Mouse (Mus musculus): ENCODE data around the gene Hectd1. TPM values are rescaled to one million over a fixed set of nuclear protein-coding genes. Genes with fewer than 3 reads are reported as not detected.

Gene Hectd1
- total RNA-seq (2021), result 10 to 100 TPM; 81.7 to 85.4 TPM
- long read RNA-seq, experiment 1, full-length matches to known transcripts, result 3 of 13 reads
- long read RNA-seq, experiment 1, partial matches to known transcripts, result 6 of 13 reads
- long read RNA-seq, experiment 1, other reads (novel, unspliced or antisense), result 4 of 13 reads
- long read RNA-seq, experiment 2, full-length matches to known transcripts, result 2 of 19 reads
- long read RNA-seq, experiment 2, partial matches to known transcripts, result 11 of 19 reads
- long read RNA-seq, experiment 2, other reads (novel, unspliced or antisense), result 6 of 19 reads

DNA sequence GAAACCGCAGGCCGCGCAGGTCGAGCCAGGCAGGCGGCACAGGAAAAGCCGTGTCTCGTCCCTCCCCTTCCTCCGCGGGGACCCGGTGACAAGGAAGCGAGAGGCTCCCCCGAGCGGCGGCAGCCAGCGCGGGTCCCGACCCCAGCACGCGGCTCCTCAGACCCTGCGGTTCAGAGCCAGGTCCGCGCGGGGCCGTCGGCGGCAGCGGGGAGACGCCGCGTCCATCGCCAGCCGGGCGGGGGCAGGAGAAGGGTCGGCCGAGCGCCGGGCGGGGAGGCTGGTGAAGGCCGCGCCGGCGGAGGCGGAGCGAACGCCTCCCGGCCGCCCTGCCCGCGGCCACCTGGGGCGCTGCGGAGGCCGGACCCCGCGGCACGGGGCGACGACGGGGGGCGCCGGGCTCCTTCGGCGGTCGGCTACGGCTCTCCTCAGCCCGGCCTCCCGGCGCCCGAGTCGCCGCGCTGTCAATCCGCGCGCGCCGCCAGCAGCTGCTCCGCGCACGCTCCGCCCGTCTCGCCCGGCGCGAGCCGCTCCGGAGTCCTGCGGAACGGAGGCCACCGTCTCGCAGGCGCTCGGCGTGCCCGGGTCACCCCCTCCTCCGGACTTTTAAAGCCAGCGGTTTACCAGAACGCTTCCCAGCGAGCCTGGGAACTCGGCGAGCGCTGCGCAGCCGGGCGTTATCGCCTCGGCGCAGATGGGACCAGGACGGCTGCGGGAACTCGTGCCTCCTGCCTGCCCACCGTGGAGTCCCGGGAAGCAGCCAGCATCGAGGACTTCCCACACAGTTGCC, at the start of gene Hectd1:
Gene Hectd1, minus strand, starts transcription at position 247 of the 787 bp plus-strand sequence.
- peak; percentile 86 to 88 for DNase-seq (ENCODE audit: low spot score in 2 of 2)

DNA sequence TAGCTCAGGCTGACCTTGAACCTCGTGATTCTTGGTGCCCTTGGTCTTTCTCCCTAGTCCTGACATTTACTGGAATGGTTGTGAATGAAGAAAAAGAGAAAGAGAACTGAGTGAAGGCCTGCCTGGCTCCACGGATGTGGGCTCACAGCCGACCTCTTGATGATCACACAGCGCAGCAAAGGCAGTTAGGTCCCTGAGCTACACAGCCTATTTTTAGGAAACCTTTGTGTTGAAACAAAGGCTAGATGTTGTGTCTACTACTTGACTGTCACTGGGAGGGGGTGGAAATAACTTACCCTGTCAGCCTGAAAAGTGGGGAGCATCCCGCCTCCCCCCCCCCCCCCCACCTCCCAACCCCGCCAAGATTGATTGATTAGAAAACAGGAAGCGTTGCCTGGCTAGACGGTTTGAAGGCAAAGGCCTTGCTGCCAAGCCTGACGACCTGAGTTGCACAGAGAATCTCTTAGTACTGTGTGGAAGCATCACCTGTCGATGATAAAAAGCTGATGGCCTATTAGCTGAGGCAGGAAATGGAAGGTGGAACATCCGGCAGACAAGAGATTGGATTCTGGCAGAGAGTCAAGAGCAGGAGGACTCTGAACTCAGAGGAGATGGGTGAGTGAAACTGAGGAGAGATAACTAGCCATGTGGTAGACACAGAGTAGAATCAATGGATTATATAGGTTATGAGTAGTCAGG, 42.3 kb upstream of the Hectd1 start:
- DNase-seq (ENCODE audit: low spot score in 2 of 2), result no peak

DNA sequence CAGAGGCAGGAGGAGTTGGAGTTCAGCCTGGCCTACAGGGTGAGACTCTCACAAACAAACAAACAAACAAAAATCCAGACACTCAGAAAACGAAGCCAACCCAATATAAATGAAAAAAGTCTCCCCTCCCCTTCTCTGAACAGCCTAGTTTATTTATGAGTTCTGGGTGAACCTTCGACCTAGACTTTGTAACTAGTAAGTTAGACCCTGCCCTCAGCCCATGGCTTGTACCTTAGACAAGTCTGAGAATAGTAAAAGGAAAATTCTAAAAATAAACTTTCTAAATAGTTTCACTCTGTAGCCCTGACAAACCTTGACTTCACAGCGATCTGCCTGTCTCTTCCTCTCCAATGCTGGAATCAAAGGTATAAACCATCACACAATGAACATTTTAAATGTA, 40.2 kb upstream of the Hectd1 start:
- no peak for DNase-seq (ENCODE audit: low spot score in 2 of 2)

DNA sequence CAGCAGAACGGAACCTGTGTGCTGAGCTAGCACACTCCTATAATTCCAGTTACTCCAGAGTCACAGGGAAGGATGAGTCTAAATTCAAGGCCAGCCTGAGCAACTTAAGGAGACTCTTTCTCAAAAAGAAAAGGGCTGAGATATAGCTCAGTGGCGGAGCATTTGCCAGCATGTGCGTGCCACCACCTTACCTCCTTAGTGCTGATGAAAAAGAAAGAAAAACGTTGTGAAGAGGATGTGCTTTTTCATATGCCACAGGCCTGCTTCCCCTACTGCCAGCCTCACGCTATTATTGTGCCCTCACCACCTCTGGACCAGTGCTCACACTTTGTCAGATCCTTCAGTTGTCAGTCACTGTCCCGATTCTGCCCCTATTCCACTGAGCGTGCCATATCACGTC, 37.7 kb upstream of the Hectd1 start:
- DNase-seq (ENCODE audit: low spot score in 2 of 2), result no peak

DNA sequence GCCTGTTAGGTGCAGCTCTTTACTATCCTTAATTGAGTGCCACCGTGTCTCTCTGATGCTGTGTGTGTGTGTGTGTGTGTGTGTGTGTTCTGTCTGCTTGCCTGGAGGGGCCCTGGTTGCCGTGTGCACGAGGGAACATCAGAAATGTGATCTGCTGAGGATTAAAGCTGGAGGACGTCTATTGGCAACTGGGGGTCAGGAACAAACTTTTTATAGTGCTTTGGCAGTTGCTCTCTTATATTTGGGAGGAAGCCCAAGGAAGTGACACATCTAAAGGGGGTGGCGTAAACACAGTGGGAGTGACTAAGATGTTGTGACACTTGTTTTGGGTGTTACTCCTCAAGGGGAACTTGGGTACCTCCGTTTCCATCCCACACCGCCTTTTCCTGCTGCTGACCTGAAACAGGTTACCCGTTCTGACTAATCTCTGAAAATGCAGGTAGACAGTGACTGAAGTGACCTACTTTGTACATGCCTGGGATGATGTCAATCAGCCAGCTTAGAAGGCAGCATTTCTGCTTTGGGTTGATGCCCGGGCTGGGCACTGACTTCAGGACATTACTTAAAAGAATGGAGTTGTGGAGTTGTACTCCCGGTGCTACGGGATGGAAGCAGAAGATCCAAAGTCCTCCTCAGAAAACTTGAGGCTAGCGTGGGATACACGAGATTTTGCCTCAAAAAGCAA, 37.0 kb upstream of the Hectd1 start:
- DNase-seq (ENCODE audit: low spot score in 2 of 2), result no peak

DNA sequence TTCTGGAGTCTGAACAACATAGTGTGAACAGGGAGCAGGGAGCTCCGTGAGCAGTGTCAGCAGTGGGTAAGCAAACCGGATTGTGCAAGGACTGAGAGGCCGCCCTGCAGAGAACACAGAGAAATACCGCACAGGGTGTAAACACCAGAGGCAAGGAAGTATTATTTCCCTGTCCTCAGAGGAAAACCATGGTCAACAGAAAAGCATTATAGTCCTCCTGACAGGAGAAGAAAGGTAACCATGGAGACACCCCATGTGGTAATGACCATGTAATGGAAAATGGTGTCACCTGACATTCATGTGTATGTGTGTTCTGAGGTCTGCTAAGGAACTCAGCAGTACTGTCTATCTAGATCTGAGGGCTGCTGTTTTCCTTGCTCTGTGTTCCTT, 36.4 kb upstream of the Hectd1 start:
- no peak for DNase-seq (ENCODE audit: low spot score in 2 of 2)

DNA sequence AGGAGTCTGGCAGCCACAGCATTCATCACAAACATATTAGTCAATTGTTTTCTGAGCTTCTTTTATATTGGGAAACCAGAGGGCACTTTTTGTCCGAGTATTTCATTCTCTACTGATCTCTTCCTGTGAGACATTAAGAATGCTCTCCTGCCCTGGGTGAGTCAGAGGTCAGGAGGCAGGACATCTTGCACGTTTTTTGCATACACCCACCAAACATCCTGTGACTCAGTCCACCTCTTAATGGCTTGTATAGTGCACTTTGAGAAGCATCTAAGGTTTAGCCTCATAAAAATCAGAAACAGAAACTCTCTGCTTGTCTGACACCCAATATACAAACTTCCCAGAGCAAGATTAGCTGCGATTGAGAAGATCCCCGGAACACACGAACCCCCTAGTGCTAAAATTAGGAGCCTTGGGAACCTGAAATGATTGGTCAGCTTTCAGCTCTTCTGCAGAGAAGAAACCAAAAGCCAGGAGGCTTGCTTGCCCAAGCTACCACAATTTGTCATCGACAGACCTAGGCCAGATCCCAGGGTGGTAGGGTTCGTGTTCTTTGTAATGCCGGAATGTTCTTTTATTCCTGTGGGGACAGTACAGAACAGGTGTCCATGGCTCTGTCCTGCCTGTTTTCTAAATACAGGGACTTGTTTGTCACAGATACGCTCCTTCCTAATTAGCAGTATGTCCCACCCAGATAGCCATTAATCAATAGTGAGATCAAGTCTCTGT, 35.9 kb upstream of the Hectd1 start:
- no peak for DNase-seq (ENCODE audit: low spot score in 2 of 2)

DNA sequence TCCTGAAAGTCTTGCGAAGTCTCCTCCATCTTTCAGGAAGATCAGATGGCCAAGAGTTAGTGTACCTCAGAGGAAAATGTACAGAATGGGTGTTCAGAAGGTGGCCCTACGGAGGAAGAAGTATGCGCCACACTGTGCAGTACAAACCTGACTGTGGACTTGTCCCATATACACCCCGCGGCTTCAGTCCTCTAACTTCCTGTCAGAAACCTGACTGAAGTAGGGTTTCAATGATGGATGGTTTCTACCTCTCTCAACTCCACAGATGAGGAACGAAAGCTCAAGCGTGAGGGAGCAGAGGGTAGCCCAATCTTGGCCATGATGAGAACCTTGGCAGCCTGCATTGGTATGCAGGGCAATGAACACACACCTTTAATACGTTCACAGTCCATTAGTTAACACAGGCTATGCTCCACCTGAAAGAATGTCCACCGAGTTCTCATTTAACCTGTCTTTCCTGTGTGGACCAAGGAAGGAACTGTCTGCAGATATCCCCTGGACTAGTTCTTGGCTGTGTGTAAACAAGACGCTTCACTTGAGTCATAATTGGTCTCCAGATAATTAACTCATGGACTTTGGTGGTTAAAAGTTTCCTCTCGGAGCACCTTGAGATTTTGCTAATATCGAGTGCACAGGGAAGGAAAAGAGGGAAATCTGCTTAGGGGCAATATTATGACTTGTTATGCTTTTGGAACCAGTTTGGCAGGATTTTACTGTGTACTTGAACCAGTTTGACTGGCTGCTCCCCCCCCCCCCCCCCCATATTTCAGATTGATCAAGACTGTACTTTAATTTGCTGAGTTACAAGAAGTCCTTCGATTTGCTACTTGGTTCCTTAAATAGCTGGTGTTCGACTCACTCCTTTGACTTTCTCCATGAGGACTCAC, 34.0 kb upstream of the Hectd1 start:
- DNase-seq (ENCODE audit: low spot score in 2 of 2), result no peak

DNA sequence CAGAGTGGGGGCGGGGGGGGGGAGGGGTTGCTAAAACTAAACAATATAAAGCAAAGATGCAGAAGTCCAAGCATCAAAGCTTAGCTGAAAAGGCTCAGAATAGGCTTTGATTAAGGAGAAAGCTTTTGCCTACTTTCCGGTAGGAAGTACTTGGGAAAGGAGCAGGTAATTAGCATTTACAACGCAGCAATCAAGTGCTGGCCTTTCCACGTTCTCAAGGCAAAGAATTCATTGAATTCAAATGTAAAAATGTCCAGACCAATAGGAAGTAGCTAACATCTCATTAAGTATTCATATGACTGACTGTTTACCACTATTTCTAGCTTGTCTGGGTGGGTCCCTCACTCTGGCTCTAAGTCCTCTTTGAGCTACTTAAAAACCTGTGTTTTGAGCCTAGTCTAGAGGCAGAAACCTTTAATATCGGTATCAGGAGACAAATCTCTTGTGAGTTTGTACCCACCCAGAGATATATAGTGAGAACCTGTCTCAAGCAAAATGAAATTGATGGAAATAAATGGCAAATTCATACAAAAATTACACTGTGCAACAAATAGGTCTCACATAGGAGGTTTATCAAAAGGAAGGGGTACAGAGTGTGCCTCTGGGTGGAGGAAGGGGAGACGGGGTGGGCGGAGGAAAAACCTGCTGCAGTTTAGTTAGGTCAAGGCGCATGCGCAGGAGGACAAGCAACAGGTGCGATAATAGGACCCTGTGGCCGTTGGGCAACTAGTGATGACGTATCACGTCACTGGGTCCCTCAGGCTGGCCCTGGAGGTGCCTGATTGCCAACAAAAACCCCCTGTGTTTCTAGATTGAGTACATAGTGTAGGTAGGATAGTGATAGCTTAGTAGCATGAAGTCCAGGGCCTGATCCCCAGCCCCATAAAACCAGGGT, 29.0 kb upstream of the Hectd1 start:
- DNase-seq (ENCODE audit: low spot score in 2 of 2), result no peak

DNA sequence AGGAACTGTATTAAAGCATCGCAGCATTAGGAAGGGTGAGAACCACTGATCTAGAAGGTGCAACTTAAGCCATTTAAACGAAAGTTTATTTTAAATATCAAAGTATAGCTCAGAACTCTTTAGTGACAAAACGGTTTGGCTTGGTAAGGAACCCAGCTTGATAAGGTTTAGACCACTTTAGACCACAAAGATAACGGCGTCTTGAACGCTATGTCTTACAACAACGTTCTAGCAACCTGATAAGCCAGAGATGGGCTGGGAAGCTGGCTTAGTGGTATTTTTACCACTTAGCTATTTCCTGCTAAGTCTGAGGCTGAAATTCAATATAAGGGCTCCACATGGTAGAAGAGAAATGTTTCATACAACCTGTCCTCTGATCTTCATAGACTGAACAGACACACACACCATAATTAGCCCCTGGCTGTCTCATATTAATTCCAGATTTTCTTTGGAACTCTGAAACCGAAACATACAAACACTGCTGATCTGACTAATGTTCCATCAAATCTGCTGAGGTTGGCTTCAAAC, 27.5 kb upstream of the Hectd1 start:
- DNase-seq (ENCODE audit: low spot score in 2 of 2), result no peak

DNA sequence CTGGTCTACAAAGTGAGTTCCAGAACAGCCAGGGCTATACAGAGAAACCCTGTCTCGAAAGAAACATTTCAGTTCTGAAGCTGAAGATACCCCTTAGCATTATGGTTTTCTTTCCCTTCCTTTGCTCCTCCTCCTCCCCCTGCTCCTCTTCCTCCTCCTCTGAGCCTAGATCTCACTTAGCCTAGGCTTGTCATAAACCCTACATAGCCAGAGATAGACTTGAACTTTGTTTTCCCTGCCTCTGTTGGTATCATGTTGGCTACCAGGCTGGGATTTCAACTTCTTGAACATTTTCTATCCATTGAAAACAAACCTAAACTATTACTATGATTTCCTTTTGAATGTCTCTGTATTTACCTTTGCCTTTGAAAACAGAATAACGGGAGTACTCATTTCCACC, 26.5 kb upstream of the Hectd1 start:
- DNase-seq (ENCODE audit: low spot score in 2 of 2), result no peak

DNA sequence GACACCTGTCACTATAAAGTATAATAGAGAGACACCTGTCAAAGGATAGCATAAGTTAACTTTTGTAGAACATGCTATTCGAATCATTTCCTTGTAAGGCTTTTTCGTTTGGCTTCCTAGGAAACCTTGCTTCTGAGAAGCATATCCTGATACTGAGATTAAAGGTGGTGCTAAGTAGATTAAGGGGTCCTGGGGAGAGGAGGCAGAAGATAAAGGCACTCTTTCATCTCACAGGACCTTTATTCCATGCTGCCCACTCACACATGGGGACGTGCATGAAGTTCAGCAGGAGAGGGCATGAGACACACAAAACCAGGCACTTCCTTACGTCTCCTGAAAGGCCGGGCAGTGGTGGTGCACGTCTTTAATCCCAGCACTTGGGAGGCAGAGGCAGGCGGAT, 26.1 kb upstream of the Hectd1 start:
- no peak for DNase-seq (ENCODE audit: low spot score in 2 of 2)

DNA sequence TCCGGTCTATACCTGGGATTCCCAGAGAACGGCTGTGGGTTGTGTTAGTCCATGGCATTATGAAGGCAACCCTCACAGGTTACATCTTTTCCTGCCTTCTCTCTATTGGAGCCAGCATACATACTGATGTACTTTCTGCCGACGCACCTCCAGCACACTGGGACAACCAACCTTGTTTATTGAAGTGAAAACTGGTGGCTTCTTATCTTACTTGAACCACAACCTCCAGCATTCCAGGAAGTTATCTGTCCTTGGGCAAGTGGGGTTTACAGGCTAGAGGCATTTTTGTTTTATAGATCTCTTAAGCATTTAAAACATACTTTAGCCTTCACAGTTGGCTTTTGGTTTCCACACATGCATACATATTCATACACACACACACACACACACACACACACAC, 22.3 kb upstream of the Hectd1 start:
- no peak for DNase-seq (ENCODE audit: low spot score in 2 of 2)

DNA sequence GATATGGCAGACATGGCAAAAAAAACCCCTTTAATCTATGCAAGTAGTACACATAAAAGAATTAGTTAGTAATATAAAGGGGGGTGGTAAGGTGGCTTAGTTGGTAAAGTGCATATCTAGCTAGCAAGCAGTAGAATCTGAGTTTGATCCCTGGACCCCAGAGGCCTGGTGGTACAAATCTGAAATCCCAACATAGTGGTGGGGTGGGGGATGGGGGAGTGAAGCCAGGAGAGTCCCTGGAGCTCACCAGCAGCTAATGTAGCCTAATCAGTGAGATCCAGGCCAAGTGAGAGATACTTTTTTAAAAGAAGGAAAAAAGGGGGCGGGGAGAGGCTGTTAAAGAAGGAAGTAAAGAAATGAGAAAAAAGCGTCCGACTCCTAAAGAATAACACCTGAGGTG, 21.8 kb upstream of the Hectd1 start:
- no peak for DNase-seq (ENCODE audit: low spot score in 2 of 2)

DNA sequence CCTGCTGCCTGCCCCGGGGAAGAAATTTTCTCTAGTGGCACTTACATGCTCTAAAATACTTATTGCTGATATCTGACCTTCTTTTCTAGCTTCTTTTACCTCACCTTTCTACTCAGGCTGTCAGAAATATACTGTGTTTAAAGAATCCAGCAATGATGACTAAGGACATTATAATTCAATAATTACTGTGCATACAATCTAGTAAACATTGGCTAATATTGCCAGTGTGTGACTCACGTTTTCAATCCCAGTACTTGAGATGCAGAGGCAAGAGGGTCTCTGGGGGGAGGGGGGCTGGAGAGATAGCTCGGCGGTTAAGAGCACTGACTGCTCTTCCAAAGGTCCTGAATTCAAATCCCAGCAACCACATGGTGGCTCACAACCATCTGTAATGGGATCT, 21.0 kb upstream of the Hectd1 start:
- no peak for DNase-seq (ENCODE audit: low spot score in 2 of 2)

DNA sequence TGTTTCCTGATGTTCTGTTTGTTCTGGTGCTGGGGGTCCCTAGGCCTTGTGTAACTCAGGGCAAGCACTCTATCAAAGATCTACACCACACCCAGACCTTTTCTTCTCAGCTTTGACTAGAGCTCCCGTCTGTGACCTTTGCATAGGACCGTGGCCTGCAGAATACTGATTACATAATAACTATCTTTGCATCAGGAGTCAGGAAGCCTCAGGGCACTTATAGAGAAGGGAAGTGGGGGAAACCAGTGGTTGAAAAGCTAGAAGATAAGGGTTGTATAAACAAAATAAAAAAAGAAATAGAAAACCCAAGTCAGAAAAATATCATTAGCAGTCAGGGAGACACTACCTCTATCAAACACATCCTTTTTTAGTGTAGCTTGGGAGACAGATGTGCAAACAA, 20.6 kb upstream of the Hectd1 start:
- no peak for DNase-seq (ENCODE audit: low spot score in 2 of 2)

DNA sequence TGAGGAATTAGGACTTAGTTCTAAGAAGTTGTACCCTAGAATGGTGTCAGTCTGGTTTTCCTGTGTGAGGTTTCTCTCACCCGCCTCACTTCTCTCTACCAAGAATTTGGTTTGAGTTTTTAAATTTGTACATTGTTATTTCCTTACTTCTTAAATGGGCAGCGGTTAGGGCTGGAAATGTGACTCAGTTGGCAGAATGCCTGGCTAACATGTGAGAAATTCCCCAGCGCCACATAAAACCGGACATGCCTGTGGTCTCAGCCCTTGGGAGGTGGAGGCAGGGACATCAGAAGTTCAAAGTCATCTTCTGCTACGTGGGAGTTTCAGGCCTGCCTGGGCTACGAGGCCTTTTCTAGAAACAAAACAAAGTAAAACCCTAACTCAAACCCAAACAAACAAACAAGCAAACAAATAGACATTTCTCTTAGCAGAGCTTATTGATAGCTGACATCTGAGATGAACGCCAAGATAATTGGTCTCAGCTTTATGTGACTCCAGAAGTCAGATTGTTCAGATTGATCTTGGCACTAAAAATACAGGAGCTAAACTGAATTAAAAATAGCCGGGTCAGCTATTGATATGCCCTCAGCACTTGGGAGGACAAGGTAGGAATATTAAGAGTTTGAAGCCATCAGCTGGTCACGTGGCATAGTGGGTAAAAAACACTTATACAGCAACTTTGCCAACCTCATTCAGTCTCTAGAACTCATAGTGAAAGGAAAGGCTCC, 18.8 kb upstream of the Hectd1 start:
- DNase-seq (ENCODE audit: low spot score in 2 of 2), result no peak

DNA sequence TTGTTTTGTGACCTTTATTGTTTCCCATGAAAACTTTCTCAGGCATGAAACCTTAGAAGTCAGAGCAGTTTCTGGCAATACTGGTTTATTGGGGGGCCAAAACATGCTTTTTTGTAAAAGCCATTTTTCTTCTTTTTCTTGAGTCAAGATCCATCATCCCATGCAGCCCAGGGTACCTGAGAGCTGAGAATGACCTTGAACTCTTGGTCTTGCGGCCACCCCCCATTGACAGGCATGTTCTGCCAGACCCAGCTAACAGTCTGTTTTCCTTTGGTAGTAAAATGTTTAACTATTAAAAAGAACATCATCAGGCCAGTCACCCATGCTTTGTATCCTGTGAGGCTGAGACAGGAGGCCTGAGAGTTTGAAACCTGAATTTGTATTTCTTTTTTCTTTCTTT, 15.9 kb upstream of the Hectd1 start:
- DNase-seq (ENCODE audit: low spot score in 2 of 2), result no peak
